Mouse (Mus musculus) bone marrow macrophage, adult 2 months (primary cell): ENCODE results near the gene Efna5. TPM values are rescaled to one million over a fixed set of nuclear protein-coding genes. Genes with fewer than 3 reads are reported as not detected.

ENCODE experiments used
- H3K27ac ChIP-seq: 2 replicates; pipeline ENCODE4 v1.5.1; 2012; ENCODE audit warnings: low read depth, low read length; ENCODE audit not compliant: insufficient read depth
- H3K4me1 ChIP-seq: 2 replicates; pipeline ENCODE4 v1.6.1; 2012; ENCODE audit warnings: low read length; ENCODE audit not compliant: control insufficient read depth, insufficient read depth
- H3K4me3 ChIP-seq: 2 replicates; pipeline ENCODE4 v1.5.1; 2012; ENCODE audit warnings: mild to moderate bottlenecking, low read length, moderate library complexity; ENCODE audit not compliant: insufficient read depth
- CTCF ChIP-seq: IDR thresholded peaks from 2 replicates; pipeline ENCODE4 v1.5.1; 2012; ENCODE audit warnings: low read depth, mild to moderate bottlenecking, low read length, moderate library complexity
- POLR2A ChIP-seq: IDR thresholded peaks from 2 replicates; pipeline ENCODE4 v1.6.1; 2012; ENCODE audit warnings: mild to moderate bottlenecking, low read depth, low read length, borderline replicate concordance
- polyA plus RNA-seq: library from polyadenylated mRNA; stranded (reverse); fragments of >200 nt; gene quantifications from 2 replicates; pipeline ENCODE4 v1.2.4, GENCODE M21; 2012; ENCODE audit not compliant: missing spikeins, insufficient read depth, insufficient read length

The Efna5 gene
- polyA plus RNA-seq, 1 experiment = 0.60 TPM

DNA sequence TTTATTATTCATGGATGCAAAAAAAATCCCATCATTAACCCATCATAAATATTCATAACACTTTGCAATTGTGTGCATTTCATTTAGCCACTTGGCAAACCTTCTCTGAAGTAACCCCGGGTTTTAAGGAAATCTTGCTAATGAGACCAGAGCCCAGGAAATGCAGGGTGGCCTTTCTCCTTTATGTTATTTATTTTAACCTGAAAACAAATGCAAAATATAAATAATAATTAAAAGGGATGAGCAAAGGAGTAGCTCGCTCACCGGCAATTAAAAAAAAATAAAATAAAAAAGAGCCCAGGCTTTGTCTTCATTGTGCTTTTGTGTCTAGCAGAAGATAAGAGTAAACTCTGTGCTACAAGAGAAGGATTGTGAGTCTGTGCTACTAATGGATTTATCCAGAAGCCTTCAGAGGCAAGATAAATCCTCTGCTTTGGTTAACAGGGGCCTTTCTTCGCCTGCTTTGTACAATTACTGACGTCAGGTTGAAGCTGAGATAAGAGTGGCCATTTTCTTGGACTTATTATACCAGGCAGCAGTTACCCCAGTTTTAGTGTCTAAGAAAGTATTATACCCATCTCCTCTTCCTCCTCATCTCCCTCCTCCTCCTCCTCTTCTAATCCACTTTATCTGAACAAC lies 288.6 kb downstream of the Efna5 start:
- no peak overlapping the region for H3K27ac ChIP-seq
- no peaks in the 10 kb centered on the region for H3K4me1 ChIP-seq
- no peak for TF ChIP-seq CTCF
- TF ChIP-seq POLR2A = no peak
- H3K4me3 ChIP-seq = no peak overlapping the region

GRCm38 (mm10) chr17:62591581-62592435 lies 289.3 kb downstream of the Efna5 start:
- TF ChIP-seq POLR2A = no peak
- no peak for TF ChIP-seq CTCF
- no peak overlapping the region for H3K4me3 ChIP-seq
- no peaks in the 10 kb centered on the region for H3K4me1 ChIP-seq
- H3K27ac ChIP-seq = no peak overlapping the region

DNA sequence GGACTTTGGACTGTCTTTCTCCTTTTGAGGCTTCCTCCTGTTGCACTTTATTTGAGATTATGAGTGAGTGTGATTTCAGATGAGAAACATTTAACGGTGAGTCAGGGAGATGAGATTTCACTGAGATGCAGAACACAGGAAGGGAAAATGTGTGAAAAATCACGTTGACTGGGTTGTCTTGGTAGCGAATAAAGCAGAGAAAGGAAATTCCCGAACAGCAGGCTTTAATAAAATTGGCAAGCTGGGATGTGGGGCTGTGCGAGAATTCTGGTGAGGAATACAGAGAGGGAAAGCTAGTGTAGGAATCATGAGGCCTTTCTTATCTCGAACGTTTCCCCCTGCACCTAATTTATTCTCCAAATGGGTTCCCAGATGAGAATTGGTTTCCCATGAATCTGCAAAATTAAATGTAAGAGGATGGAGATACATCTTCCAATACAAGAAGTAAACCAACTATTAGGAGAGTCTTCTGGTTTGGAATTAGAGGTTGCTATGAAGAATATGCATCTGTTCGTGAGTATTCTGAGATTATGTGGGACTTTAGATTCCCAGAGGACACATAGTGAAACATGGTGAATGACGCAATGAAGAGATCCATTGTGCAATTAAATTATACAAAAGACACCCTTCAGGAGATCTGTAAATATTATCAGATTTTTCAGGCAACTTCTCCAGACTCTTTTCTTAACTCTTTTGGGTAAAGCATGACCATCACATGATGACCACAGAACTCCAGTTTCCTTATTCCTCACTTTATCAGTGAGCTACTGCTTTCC lies 290.2 kb downstream of the Efna5 start:
- H3K27ac ChIP-seq = no peak overlapping the region
- no peaks in the 10 kb centered on the region for H3K4me1 ChIP-seq
- no peak overlapping the region for H3K4me3 ChIP-seq
- no peak for TF ChIP-seq POLR2A
- no peak for TF ChIP-seq CTCF

DNA sequence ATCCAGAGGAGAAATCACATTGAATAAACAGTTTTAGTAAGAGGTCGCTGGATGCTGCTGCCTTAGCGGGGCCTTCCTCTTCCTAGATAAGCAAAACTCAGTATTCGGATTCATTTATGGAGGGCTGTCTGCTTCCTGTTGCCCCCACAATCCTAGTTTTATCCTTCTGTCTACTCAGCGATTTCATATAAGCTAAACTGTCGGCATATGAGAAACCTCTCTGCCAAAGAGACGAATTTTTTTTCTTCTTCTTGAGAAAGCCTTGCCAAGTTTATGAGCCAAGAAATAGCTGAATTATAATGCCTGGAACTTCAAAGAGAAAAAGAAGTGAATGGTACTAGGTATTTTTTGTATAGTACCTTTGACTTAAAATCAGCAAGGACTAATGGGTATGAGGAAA lies 301.0 kb downstream of the Efna5 start:
- no peak overlapping the region for H3K27ac ChIP-seq
- H3K4me3 ChIP-seq = no peak overlapping the region
- TF ChIP-seq POLR2A (no peak), CTCF (no peak)
- H3K4me1 ChIP-seq = no peaks in the 10 kb centered on the region

- no peak overlapping the region for H3K4me3 ChIP-seq
- TF ChIP-seq CTCF (no peak), POLR2A (no peak)
- H3K4me1 ChIP-seq = no peaks in the 10 kb centered on the region
- no peak overlapping the region for H3K27ac ChIP-seq
Measured at GRCm38 (mm10) chr17:62579618-62580017, 301.5 kb downstream of the Efna5 start.

GRCm38 (mm10) chr17:62574499-62575265 lies 306.4 kb downstream of the Efna5 start:
- Histone ChIP-seq H3K27ac (no peak overlapping the region), H3K4me3 (no peak overlapping the region), H3K4me1 (no peaks in the 10 kb centered on the region)
- TF ChIP-seq POLR2A = no peak
- TF ChIP-seq CTCF = no peak

GRCm38 (mm10) chr17:62570101-62570500 lies 311.0 kb downstream of the Efna5 start:
- H3K4me3 ChIP-seq = no peak overlapping the region
- no peak for TF ChIP-seq CTCF
- no peak for TF ChIP-seq POLR2A
- no peak overlapping the region for H3K27ac ChIP-seq
- H3K4me1 ChIP-seq = no peaks in the 10 kb centered on the region

DNA sequence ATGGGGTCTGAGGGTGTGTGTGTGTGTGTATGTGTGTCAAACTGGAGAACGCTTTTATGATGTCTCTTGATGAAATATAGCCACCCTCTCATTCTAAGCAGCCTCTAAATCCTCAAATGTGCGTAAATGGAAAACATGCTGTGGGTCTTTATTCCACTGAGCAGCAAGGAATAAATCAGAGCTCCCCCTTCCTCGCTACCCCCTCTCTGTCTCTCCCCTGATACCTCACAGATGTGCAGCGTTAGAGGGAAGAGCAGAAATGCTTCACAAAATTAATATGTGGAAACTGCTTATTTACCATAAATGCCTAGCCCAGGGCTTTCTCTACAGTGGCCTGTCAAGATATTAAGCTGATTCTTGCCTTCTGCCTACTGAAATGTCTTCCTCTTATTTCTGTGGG lies 313.1 kb downstream of the Efna5 start:
- Histone ChIP-seq H3K4me3 (no peak overlapping the region), H3K27ac (no peak overlapping the region), H3K4me1 (no peaks in the 10 kb centered on the region)
- TF ChIP-seq CTCF (no peak), POLR2A (no peak)

DNA sequence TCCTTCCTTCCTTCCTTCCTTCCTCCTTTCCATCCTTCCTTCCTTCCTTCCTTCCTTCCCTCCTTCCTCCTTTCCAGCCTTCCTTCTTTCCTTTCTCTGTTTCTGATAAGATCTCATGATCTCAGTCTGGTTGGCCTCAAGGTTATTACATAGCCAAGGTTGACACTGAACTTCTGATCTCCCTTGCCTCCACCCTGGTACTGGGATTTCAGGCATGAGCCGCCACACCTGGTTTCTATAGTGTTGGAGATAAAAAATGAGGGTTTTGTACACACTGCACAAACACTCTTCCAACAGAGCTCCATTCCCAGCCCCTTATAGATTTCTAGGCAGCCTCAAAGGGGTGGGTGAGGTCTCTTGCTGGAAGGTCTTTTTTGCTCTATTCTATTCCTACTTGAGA lies 315.5 kb downstream of the Efna5 start:
- no peak for TF ChIP-seq POLR2A
- TF ChIP-seq CTCF = no peak
- no peak overlapping the region for H3K4me3 ChIP-seq
- H3K27ac ChIP-seq = no peak overlapping the region
- no peaks in the 10 kb centered on the region for H3K4me1 ChIP-seq
